Mouse (Mus musculus): ENCODE measurements around the gene Gstp2. TPM values are rescaled to one million over a fixed set of nuclear protein-coding genes. Genes with fewer than 3 reads are reported as not detected.
"Not testable (repeated sequence)": the region's sequence is repeated elsewhere in the genome, so short reads cannot be mapped to it uniquely, and the experiment has no call there.

Gstp2 gene
- polyA plus RNA-seq, 1 experiment, result 10.0 TPM

DNA sequence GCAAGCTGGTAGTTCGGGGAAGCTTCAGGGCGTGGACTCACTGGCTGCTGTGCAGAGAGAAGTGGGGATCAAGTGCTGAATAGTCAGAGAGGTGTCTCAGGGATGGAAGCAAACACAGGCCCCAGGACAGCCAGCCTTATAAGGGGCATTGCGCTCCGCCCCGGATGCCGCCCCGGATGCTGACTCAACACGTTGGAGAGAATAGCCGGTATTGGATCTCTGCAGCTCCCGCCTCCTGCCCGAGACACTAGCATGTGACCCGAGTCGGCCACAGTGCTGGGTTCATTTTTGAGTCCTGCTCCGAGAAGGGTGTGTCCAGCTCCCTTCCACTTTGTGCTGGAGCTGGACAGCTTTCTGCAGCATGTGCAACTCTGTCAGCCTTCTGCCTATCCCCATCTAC is 3.7 kb downstream of the Gstp2 start:
- H3K4me1 ChIP-seq (ENCODE audit: control insufficient read depth, insufficient read depth, low read length), result peaks cover 3% of the 10 kb centered on the region; the same call in 1 of the 2 replicates
- no peak overlapping the region for H3K27ac ChIP-seq (ENCODE audit: insufficient read depth, low read length)
- TF ChIP-seq POLR2A (IDR thresholded peaks at IDR 0.05; ENCODE audit: borderline replicate concordance, insufficient read depth, low read length) (no peak), CTCF (IDR thresholded peaks at IDR 0.05; ENCODE audit: borderline replicate concordance, insufficient read depth, low read depth, low read length) (no peak)
- no peaks in the 10 kb centered on the region for H3K27me3 ChIP-seq (ENCODE audit: control insufficient read depth, insufficient read depth, low read length)
- 78% methylated on average over 14 of the region's 14 CpGs for WGBS
- no peak overlapping the region for H3K4me3 ChIP-seq (replicated peaks; ENCODE audit: insufficient read depth, low read depth, low read length)
- DNase-seq, result no peak

GRCm38 (mm10) chr19:4041500-4041899 is 4.3 kb downstream of the Gstp2 start:
- not testable (repeated sequence) for DNase-seq; H3K4me1 ChIP-seq (ENCODE audit: control insufficient read depth, insufficient read depth, low read length); H3K27me3 ChIP-seq (ENCODE audit: control insufficient read depth, insufficient read depth, low read length); H3K27ac ChIP-seq (ENCODE audit: insufficient read depth, low read length); H3K4me3 ChIP-seq (replicated peaks; ENCODE audit: insufficient read depth, low read depth, low read length)
- WGBS, result 86% methylated on average over 3 of the region's 4 CpGs

GRCm38 (mm10) chr19:4040941-4041340 is 4.9 kb downstream of the Gstp2 start:
- not testable (repeated sequence) for H3K27ac ChIP-seq (ENCODE audit: insufficient read depth, low read length); DNase-seq; H3K27me3 ChIP-seq (ENCODE audit: control insufficient read depth, insufficient read depth, low read length); H3K4me3 ChIP-seq (replicated peaks; ENCODE audit: insufficient read depth, low read depth, low read length); H3K4me1 ChIP-seq (ENCODE audit: control insufficient read depth, insufficient read depth, low read length)
- 89% methylated on average over 5 of the region's 5 CpGs for WGBS

- Histone ChIP-seq H3K4me1 (ENCODE audit: control insufficient read depth, insufficient read depth, low read length) (peaks cover 6% of the 10 kb centered on the region), H3K27me3 (ENCODE audit: control insufficient read depth, insufficient read depth, low read length) (no peaks in the 10 kb centered on the region), H3K4me3 (replicated peaks; ENCODE audit: insufficient read depth, low read depth, low read length) (peak within 1 kb of the TSS; percentile 78), H3K27ac (ENCODE audit: insufficient read depth, low read length) (peak within 1 kb of the TSS; percentile 47)
- peak; percentile 83 to 84 for DNase-seq
- WGBS, result under 1% methylated on average over 26 of the region's 26 CpGs
- TF ChIP-seq CTCF (IDR thresholded peaks at IDR 0.05; ENCODE audit: borderline replicate concordance, insufficient read depth, low read depth, low read length) (no peak), POLR2A (IDR thresholded peaks at IDR 0.05; ENCODE audit: borderline replicate concordance, insufficient read depth, low read length) (peak; percentile 84)
Measured at GRCm38 (mm10) chr19:4037788-4038232, 8.0 kb downstream of the Gstp2 start, which contains the start of gene Gstp1. Gene Gstp1, minus strand, starts transcription at chr19:4037985.

- H3K27ac ChIP-seq (ENCODE audit: insufficient read depth, low read length), result peak overlapping the region; percentile 47
- not testable (repeated sequence) for H3K27me3 ChIP-seq (ENCODE audit: control insufficient read depth, insufficient read depth, low read length); DNase-seq; H3K4me1 ChIP-seq (ENCODE audit: control insufficient read depth, insufficient read depth, low read length)
- peak overlapping the region; percentile 78 for H3K4me3 ChIP-seq (replicated peaks; ENCODE audit: insufficient read depth, low read depth, low read length)
- WGBS, result 20% methylated on average over 8 of the region's 8 CpGs
Measured at GRCm38 (mm10) chr19:4037154-4037787, 8.6 kb downstream of the Gstp2 start.

DNA sequence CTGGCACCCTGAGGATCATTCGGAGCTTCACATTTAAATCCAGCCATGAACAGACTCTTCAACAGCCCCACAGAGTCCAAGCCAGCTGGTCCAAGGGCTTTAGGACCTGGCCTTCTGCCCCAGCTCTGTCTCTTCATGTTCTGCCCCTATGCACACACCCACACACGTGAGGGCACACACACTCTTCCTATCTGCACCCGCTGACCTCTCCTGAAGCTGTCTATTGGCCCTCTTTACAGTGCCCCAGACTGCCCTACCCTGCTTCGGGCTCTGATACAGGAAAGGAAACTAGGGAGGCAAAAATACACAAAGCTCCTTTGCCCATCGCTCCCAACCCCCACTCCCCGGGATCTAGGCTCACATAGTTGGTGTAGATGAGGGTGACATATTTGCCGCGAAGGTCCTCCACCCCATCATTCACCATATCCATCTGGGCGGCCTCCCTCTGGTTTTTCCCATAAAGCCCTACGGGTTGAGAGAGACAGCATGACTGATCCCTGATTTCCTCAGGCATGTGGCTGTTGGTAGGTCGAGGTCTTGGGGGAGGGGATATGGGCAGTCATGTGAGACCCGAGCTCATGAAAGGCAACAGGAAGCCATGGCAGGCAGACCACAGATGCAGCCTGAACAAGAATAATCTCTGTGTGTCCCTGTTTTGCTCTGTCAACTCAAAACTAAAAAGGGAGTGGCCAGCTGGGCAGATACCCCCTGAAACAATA is 9.3 kb downstream of the Gstp2 start:
- H3K27me3 ChIP-seq (ENCODE audit: control insufficient read depth, insufficient read depth, low read length), result no peaks in the 10 kb centered on the region
- 0 out of 2 replicates have a peak overlapping the region, but pooled peaks have one; percentile 4 for H3K27ac ChIP-seq (ENCODE audit: insufficient read depth, low read length)
- TF ChIP-seq CTCF (IDR thresholded peaks at IDR 0.05; ENCODE audit: borderline replicate concordance, insufficient read depth, low read depth, low read length) (no peak), POLR2A (IDR thresholded peaks at IDR 0.05; ENCODE audit: borderline replicate concordance, insufficient read depth, low read length) (no peak)
- DNase-seq, result no peak
- H3K4me3 ChIP-seq (replicated peaks; ENCODE audit: insufficient read depth, low read depth, low read length), result no peak overlapping the region
- peaks cover 6% of the 10 kb centered on the region for H3K4me1 ChIP-seq (ENCODE audit: control insufficient read depth, insufficient read depth, low read length)
- WGBS, result 54% methylated on average over 12 of the region's 12 CpGs

DNA sequence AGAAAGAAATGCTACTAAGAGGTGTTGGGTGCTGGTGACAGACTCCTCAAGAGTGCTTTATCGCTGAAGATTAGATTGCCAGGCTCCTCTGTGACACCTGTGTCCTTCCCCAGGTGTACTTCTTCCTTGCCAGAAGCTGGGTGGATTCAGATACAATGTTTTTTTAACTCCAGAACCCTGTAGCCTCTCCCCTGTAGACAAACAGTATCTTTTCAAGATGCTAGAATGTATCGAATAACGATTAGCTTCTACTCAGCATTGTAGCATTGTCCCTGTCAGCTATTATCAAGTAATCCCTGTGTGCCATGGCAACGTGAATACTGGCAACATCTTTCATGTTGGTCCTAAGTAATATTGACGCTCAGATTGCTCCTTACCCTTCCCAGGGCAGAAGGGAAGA is 12.1 kb downstream of the Gstp2 start:
- Histone ChIP-seq H3K4me3 (replicated peaks; ENCODE audit: insufficient read depth, low read depth, low read length) (no peak overlapping the region), H3K27me3 (ENCODE audit: control insufficient read depth, insufficient read depth, low read length) (no peaks in the 10 kb centered on the region), H3K27ac (ENCODE audit: insufficient read depth, low read length) (no peak overlapping the region), H3K4me1 (ENCODE audit: control insufficient read depth, insufficient read depth, low read length) (peaks cover 6% of the 10 kb centered on the region)
- TF ChIP-seq CTCF (IDR thresholded peaks at IDR 0.05; ENCODE audit: borderline replicate concordance, insufficient read depth, low read depth, low read length) (no peak), POLR2A (IDR thresholded peaks at IDR 0.05; ENCODE audit: borderline replicate concordance, insufficient read depth, low read length) (no peak)
- 65% methylated on average over 5 of the region's 5 CpGs for WGBS
- DNase-seq, result no peak

- Histone ChIP-seq H3K4me1 (ENCODE audit: control insufficient read depth, insufficient read depth, low read length) (peaks cover 6% of the 10 kb centered on the region), H3K27ac (ENCODE audit: insufficient read depth, low read length) (no peak overlapping the region), H3K27me3 (ENCODE audit: control insufficient read depth, insufficient read depth, low read length) (no peaks in the 10 kb centered on the region), H3K4me3 (replicated peaks; ENCODE audit: insufficient read depth, low read depth, low read length) (no peak overlapping the region)
- 77% methylated on average over 3 of the region's 3 CpGs for WGBS
- DNase-seq, result no peak
- TF ChIP-seq POLR2A (IDR thresholded peaks at IDR 0.05; ENCODE audit: borderline replicate concordance, insufficient read depth, low read length) (no peak), CTCF (IDR thresholded peaks at IDR 0.05; ENCODE audit: borderline replicate concordance, insufficient read depth, low read depth, low read length) (no peak)
Measured at GRCm38 (mm10) chr19:4033298-4033697, 12.5 kb downstream of the Gstp2 start.

Measured in cerebellum, adult 2 months (tissue).